Mouse (Mus musculus) liver, embryonic 14.5 days (tissue): ENCODE measurements around the gene Thbd. TPM values are rescaled to one million over a fixed set of nuclear protein-coding genes. Genes with fewer than 3 reads are reported as not detected.

ENCODE experiments used
- ATAC-seq: fragments of 200-750 bp; cut with Nextera tagmentation; 2 replicates; pipeline ENCODE4 v1.8.0; 2017; ENCODE audit warnings: moderate number of reproducible peaks, mild to moderate bottlenecking, moderate library complexity; ENCODE audit not compliant: insufficient read depth
- DNase-seq, 3 experiments: peaks; one replicate each; pipeline ENCODE4 v3.0.0-alpha.2; 2012 to 2013; ENCODE audit warnings: low read depth in 3 of 3, low spot score in 3 of 3
- H3K27ac ChIP-seq: fragments of 300-500 bp; sonication (generic); 2 replicates; pipeline ENCODE4 v1.5.1; 2014; ENCODE audit warnings: moderate library complexity, mild to moderate bottlenecking, control low read depth, inconsistent platforms
- H3K27me3 ChIP-seq: fragments of 300-500 bp; sonication (generic); 2 replicates; pipeline ENCODE4 v1.6.1; 2014; ENCODE audit warnings: mild to moderate bottlenecking, low read length, moderate library complexity; ENCODE audit not compliant: control insufficient read depth, insufficient read depth
- H3K36me3 ChIP-seq: fragments of 300-500 bp; sonication (generic); replicated peaks from 2 replicates; pipeline ENCODE4 v1.6.1; 2014; ENCODE audit warnings: low read depth; ENCODE audit not compliant: control insufficient read depth, insufficient read depth
- H3K4me1 ChIP-seq, 2 experiments: fragments of 200-500 bp in 1 of 2; fragments of 300-500 bp in 1 of 2; sonication (generic) in 1 of 2; replicated peaks; 2 replicates each; pipeline ENCODE4 v1.6.1; 2012 to 2014; ENCODE audit warnings: antibody characterized with exemption in 1 of 2, inconsistent platforms in 1 of 2, low read length in 1 of 2; ENCODE audit not compliant: control insufficient read depth in 2 of 2, insufficient read depth in 2 of 2
- H3K4me2 ChIP-seq: fragments of 300-500 bp; sonication (generic); 2 replicates; pipeline ENCODE4 v1.6.1; 2014; ENCODE audit warnings: low read depth, mild to moderate bottlenecking, control low read depth, moderate library complexity
- H3K4me3 ChIP-seq, 2 experiments: fragments of 200-500 bp in 1 of 2; fragments of 300-500 bp in 1 of 2; sonication (generic) in 1 of 2; 2 replicates each; pipeline ENCODE4 v1.5.1; 2012 to 2014; ENCODE audit warnings: low read depth in 2 of 2, low read length in 2 of 2, mild to moderate bottlenecking in 2 of 2, control low read depth in 1 of 2, inconsistent platforms in 1 of 2, moderate library complexity in 1 of 2; ENCODE audit not compliant: insufficient read depth in 1 of 2
- H3K9ac ChIP-seq: fragments of 300-500 bp; sonication (generic); replicated peaks from 2 replicates; pipeline ENCODE4 v1.6.1; 2014; ENCODE audit warnings: mild to moderate bottlenecking, control low read depth, moderate library complexity
- H3K9me3 ChIP-seq: fragments of 300-500 bp; sonication (generic); 2 replicates; pipeline ENCODE4 v1.6.1; 2016; ENCODE audit warnings: low read length, mixed read lengths; ENCODE audit not compliant: control insufficient read depth
- CTCF ChIP-seq: IDR thresholded peaks from 2 replicates; pipeline ENCODE4 v1.5.1; 2016; ENCODE audit warnings: antibody characterized with exemption, low read depth, control low read depth
- EP300 ChIP-seq: IDR thresholded peaks from 2 replicates; pipeline ENCODE4 v1.6.1; 2016; ENCODE audit warnings: antibody characterized with exemption, low read depth
- WGBS: fragments of 180-500 bp; shearing (Covaris S2); extraction: QIAGEN DNeasy Blood & Tissue Kit; methylation state at CpG from one replicate; pipeline ENCODE4 v1.1.7; 2014; ENCODE audit not compliant: insufficient replicate concordance; 5-methylcytosine and 5-hydroxymethylcytosine counted together
- polyA plus RNA-seq, 2 experiments: library from polyadenylated mRNA; depleted of rRNA in 1 of 2; stranded (reverse) in 1 of 2; unstranded in 1 of 2; fragments of >200 nt; fragmentation: Nextera tagmentation in 1 of 2; extraction: Ambion mirVana in 1 of 2; gene quantifications; 2 replicates each; pipeline versions ENCODE4 v1.2.1 to v1.2.3; 2012 to 2014

Thbd gene
- polyA plus RNA-seq (2012; rRNA removed) (0.67 and 0.74 TPM in 2 replicates), polyA plus RNA-seq (2014; fragmentation: Nextera tagmentation; extraction: Ambion mirVana) (0.95 and 1.4 TPM in 2 replicates)

GRCm38 (mm10) chr2:148407870-148408760 lies at the start of gene Thbd:
Thbd (minus strand) TSS chr2:148408188.
- DNase-seq (no peak), ATAC-seq (peak; percentile 66)
- Histone ChIP-seq H3K36me3 (no peaks in the 10 kb centered on the region), H3K4me2 (peak within 1 kb of the TSS; percentile 57), H3K4me3 (peak within 1 kb of the TSS; percentile 34 to 39), H3K9me3 (no peaks in the 10 kb centered on the region), H3K27ac (no peak within 1 kb of the TSS), H3K4me1 (peaks cover 0 to 3% of the 10 kb centered on the region in 2 experiments; a peak in 1 of 4 replicates), H3K27me3 (peaks cover 14% of the 10 kb centered on the region), H3K9ac (no peak within 1 kb of the TSS)
- no peak for TF ChIP-seq CTCF
- no peak for TF ChIP-seq EP300
- WGBS = under 1% methylated on average over 35 of the region's 35 CpGs

DNA sequence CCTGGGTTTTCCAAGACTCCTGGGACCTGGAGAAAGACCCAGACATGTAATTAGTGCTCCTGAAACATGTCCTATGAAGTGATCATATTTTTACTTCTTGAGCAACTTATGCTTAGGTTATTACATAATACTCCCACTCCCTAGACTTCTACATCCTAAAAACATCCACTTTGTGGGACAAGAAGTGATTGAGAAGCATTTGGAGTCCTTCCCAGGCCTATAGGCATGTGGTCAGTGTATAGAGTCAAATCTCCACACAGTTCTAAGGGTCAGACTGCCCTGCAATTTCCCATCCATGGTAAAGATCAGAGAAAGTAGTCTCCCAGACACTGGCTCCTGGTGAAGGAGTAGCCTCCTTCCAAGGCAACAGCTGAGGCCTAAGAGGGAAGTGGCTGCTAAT lies 47.4 kb upstream of the Thbd start:
- no peak overlapping the region for H3K27ac ChIP-seq

GRCm38 (mm10) chr2:148454014-148454542 lies 46.1 kb upstream of the Thbd start:
- H3K4me2 ChIP-seq = no peak overlapping the region
- DNase-seq (no peak), ATAC-seq (no peak)
- H3K4me1 ChIP-seq = no peaks in the 10 kb centered on the region
- H3K36me3 ChIP-seq = no peaks in the 10 kb centered on the region
- no peaks in the 10 kb centered on the region for H3K27me3 ChIP-seq
- no peak overlapping the region for H3K9ac ChIP-seq
- WGBS = 45% methylated on average over 4 of the region's 4 CpGs
- H3K4me3 ChIP-seq = no peak overlapping the region
- TF ChIP-seq EP300 (no peak), CTCF (no peak)
- H3K9me3 ChIP-seq = no peaks in the 10 kb centered on the region
- no peak overlapping the region for H3K27ac ChIP-seq

More for the DNA sequence above, 47.4 kb upstream of the Thbd start:
- TF ChIP-seq CTCF (no peak), EP300 (no peak)
- H3K4me3 ChIP-seq = no peak overlapping the region
- no peaks in the 10 kb centered on the region for H3K4me1 ChIP-seq
- H3K36me3 ChIP-seq = no peaks in the 10 kb centered on the region
- H3K9me3 ChIP-seq = no peaks in the 10 kb centered on the region
- DNase-seq (no peak), ATAC-seq (no peak)
- H3K9ac ChIP-seq = no peak overlapping the region
- no peak overlapping the region for H3K4me2 ChIP-seq
- H3K27me3 ChIP-seq = no peaks in the 10 kb centered on the region

DNA sequence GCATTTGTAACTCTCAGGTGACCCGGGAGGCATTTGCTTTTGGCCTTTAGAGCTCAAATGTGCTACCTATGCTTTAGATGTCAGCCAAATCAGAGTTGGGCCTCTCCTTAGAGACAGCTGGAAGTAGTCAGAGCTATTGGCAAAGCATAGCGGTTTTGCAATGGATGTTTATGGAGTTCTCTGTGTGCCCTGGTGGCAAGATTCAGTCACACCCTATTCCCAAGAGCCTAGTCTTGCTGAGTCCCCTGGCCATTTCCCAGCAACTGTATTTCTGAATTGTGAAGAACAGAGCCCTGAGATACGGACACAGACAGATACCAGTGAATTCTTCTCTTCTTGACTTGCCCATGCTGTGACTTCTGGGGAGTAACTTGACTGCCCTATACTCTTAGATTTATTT lies 45.1 kb upstream of the Thbd start:
- Histone ChIP-seq H3K4me2 (no peak overlapping the region), H3K9me3 (no peaks in the 10 kb centered on the region), H3K27ac (no peak overlapping the region), H3K36me3 (no peaks in the 10 kb centered on the region), H3K9ac (no peak overlapping the region), H3K4me3 (no peak overlapping the region), H3K4me1 (no peaks in the 10 kb centered on the region), H3K27me3 (no peaks in the 10 kb centered on the region)
- DNase-seq (no peak), ATAC-seq (no peak)
- TF ChIP-seq EP300 (no peak), CTCF (no peak)
- WGBS = 66% methylated on average over 3 of the region's 3 CpGs

DNA sequence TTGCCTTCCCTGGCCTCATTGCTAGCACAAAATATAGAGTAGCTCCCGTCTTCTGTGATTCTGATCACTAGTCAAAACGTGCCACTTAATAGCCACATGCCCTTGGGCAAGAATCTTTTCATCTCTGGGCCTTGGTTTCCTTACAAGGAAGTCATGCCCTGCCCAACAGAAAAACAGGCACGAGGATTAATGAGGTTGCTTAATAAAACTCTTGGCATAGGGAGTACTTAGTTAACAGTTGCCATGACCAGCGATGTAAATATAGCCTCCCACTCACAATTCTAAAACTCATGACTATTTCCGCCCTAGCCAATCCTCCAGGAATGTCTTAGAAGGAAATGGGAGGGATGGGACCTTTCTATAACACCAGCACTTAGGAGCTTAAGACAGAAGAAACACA lies 43.5 kb upstream of the Thbd start:
- no peaks in the 10 kb centered on the region for H3K9me3 ChIP-seq
- no peak overlapping the region for H3K4me3 ChIP-seq
- H3K27ac ChIP-seq = no peak overlapping the region
- H3K27me3 ChIP-seq = no peaks in the 10 kb centered on the region
- H3K36me3 ChIP-seq = no peaks in the 10 kb centered on the region
- H3K4me1 ChIP-seq = no peaks in the 10 kb centered on the region
- TF ChIP-seq CTCF (no peak), EP300 (no peak)
- ATAC-seq (no peak), DNase-seq (no peak)
- no peak overlapping the region for H3K9ac ChIP-seq
- 50% methylated on average over 5 of the region's 5 CpGs for WGBS
- H3K4me2 ChIP-seq = no peak overlapping the region
